Mouse (Mus musculus) midbrain, postnatal 0 days (tissue): ENCODE data around the gene Rraga. TPM values are rescaled to one million over a fixed set of nuclear protein-coding genes. Genes with fewer than 3 reads are reported as not detected.

ENCODE experiments used
- polyA plus RNA-seq: library from polyadenylated mRNA; unstranded; fragments of >200 nt; fragmentation: Nextera tagmentation; extraction: Ambion mirVana; gene quantifications from 2 replicates; pipeline ENCODE4 v1.2.1, GENCODE M21; 2015
- total RNA-seq: library from RNA; depleted of rRNA; stranded (reverse); fragments of >200 nt; gene quantifications from 2 replicates; pipeline ENCODE4 v1.2.3, GENCODE M21; 2014; rRNA removed

Rraga gene
- total and polyA plus RNA-seq, 2 experiments from 2014 or later: 34.7 to 157 TPM

Other genes starting within 250 kb of the Rraga start
- not detected in 2 replicates for gene Saxo1, start 17.3 kb upstream of the Rraga start, total RNA-seq
- not detected in 2 replicates for gene Saxo1, start 17.3 kb upstream of the Rraga start, polyA plus RNA-seq
- 3.7 and 15.0 TPM in 2 replicates for gene Haus6, start 36.4 kb downstream of the Rraga start, total RNA-seq
- 3.2 and 4.2 TPM in 2 replicates for gene Haus6, start 36.4 kb downstream of the Rraga start, polyA plus RNA-seq
- 28.8 and 29.7 TPM in 2 replicates for gene Plin2, start 94.4 kb downstream of the Rraga start, total RNA-seq
- gene Plin2, start 94.4 kb downstream of the Rraga start, polyA plus RNA-seq: 26.4 and 28.9 TPM in 2 replicates
- 9.5 and 22.6 TPM in 2 replicates for gene Dennd4c, start 172.9 kb downstream of the Rraga start, total RNA-seq
- 1.4 and 2.6 TPM in 2 replicates for gene Dennd4c, start 172.9 kb downstream of the Rraga start, polyA plus RNA-seq